Mouse (Mus musculus) spleen, postnatal 10 days (tissue): ENCODE results near the gene Catsper2.

ENCODE experiments used
- DNase-seq, 2 experiments: peaks; one replicate each; pipeline ENCODE4 v3.0.0; 2021 to 2022; ENCODE audit warnings: low spot score in 2 of 2

The Catsper2 gene

DNA sequence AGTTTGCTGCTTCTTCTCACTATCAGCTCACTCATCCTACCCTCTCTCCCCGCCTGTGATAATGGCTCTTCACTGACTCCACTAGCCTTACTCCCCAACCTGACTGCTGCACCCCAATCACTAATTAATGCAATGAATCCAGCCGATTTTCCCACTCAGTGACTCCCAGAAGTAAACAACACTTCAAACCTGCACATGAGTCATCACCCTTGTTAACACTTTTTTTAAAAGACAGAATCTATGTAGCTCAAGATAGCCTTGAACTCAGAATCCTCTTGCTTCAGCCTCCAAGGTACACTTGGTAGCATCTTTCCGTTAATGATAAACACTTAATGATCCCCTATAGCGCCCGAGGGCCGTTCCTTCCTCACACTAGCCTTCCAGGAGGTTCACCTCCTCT, 59.2 kb downstream of the Catsper2 start:
- no peak for DNase-seq

DNA sequence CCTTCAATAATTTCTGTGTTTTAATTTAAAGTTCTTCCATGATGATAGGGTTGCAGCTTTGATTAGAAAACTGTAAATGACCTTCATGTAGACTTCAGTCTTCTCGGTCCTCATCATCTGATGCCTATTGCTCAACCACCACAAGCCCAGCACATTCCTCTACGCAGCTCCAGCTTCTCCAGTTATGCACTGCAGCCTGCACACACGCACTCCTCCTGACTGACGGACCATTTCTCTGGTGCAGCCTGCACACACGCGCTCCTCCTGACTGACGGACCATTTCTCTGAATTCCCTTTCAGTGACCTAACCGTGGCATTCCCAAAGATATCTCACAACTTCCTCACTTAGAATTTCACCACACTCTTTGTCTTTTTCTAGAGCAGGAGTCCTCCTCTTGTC, 60.4 kb downstream of the Catsper2 start:
- no peak for DNase-seq
